Mouse (Mus musculus) lung, postnatal 10 days (tissue): ENCODE measurements around the gene Dyrk1b.
"Not testable (repeated sequence)": the region's sequence is repeated elsewhere in the genome, so short reads cannot be mapped to it uniquely, and the experiment has no call there.

Experiments used
- DNase-seq: peaks from one replicate; pipeline ENCODE4 v3.0.0; 2021

Dyrk1b gene

DNA sequence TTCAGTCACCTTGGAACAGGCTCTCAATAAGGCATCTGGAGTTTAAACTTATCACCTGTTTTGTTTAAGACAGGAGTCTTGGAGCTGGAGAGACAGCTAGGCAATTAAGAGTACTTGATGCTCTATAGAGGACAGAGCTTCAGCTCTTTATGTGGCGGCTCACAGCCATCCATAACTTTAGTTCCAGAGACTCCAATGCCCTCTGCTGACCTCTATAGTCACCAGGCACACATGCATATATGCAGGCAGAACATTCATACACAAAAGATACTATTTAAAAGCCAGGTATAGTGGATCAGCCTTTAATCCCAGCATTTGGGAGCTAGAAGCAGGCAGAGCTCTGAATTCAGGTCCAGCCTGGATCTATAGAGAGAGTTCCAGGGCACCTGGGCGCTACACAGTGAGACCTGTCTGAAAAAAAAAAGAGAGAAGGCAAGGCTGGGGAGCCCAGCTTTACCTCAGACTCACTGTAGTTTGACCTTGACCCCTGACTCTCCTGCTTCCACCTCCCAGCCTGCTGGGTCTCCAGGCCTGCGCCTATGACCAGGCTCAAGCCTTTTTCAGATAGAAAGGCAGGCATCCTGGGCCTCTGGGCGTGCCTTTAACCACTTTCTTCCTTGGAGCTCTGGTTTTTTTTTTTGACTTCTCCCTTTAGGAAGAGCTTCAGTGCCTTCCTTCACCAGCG, 16.3 kb downstream of the Dyrk1b start:
- no peak for DNase-seq

DNA sequence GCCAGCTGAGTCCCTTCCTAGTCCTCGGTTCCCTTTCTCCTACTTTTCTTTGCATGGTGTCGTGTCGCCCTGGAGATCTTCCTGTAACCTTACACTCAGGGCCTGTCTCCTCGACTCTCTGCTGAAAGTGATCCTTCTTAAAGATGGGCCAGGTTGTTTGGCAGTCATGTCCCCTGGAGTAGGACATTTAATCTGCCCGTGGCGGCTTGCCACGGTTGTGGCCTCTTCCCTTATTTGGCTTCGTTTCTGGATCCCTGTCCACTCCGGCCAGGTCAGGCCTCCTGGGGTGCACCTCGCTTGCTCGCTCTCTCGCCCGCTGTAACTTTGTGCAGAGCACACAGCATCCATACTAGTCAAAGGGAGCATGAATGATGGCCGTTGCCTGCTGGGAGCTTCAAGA, 17.3 kb downstream of the Dyrk1b start:
- no peak for DNase-seq

DNA sequence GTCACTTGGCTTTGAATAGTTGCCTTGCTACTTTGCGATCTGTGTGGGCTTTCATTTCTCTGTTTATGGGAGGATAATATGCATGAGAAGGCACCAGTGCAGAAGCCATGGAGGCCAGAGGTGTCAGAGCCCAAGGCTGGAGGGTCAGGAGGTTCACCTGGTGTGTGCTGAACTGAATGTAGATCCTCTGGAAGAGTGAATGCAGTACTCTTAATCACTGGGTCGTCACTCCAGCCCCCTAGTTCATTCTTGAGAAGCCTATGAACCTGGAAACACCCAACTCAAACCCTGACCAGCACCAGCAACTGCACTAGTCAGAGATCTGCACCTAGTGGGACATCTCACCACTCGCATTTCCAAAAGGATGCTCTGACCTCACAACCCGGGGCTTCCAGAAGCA, 19.8 kb downstream of the Dyrk1b start:
- DNase-seq, result no peak

GRCm38 (mm10) chr7:28203207-28204108, 24.2 kb downstream of the Dyrk1b start:
- DNase-seq, result no peak

- DNase-seq, result peak; percentile 54
These were observed 26.9 kb downstream of the Dyrk1b start for GRCm38 (mm10) chr7:28206044-28206600.

DNA sequence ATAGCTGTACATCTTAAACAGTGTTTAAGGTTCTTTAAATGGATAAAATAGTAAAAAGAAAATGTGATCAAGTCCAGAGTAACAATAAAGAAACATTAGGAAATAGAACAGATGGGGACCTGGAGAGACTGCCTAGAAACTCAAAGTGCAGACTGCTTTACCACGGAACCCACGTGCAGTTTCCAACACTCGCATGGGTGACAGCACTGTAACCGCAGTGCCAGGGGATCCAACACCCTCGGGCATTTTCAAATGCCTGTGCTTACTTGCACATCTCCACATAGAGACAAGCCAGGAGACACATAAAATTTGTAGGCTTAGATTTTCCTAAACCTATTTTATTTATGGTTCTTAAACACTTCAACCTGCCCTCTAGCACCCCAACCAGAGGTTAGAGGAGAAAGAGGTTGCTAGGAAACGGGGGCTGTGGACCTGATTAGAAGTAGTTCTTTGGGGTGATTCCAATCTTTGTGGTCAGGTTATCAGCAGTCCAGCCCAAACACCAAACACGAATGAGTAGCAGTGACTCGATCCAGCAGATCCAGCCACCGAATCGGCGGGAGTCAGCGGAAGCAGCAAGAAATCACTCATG, 29.2 kb downstream of the Dyrk1b start:
- no peak for DNase-seq

DNA sequence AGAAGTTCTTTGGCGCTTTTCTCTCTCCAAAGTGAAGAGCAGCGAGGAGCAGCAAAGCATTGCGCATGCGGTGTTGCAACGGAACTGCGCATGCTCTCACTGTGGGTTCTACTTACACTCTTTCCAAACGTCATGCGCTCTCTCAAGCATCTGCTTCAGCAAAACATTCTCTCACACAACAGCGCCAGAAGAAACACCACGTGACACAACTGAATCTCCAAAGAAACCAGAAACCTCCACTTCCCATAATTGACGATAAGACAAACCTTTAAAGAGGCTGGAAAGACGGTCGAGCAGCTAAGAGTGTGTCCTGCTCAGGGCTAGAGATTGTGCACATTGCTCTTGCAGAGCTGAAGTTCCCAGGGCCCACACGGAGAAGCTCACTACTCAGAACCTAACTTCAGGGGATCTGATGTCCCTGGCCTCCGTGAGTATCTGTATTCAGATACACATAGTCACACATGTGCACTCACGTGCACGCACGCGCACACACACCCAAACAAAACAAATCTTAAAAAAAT, 29.8 kb downstream of the Dyrk1b start:
- peak; percentile 78 for DNase-seq

DNA sequence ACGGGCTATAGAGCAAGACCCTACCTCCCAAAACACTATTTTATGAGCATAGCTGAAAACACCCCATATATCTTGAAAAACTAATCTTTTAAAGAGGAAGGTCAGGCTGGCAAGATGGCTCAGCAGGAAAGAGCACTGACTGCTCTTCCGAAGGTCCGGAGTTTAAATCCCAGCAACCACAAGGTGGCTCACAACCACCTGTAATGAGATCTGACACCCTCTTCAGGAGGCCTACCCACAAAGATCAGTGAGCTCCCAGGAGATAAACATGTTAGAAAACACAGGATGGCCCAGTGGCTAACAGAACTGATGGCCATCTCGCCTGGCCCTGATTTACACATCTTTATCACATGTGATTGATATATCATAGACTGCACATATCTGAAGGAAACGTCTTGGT, 31.5 kb downstream of the Dyrk1b start:
- DNase-seq, result no peak

DNA sequence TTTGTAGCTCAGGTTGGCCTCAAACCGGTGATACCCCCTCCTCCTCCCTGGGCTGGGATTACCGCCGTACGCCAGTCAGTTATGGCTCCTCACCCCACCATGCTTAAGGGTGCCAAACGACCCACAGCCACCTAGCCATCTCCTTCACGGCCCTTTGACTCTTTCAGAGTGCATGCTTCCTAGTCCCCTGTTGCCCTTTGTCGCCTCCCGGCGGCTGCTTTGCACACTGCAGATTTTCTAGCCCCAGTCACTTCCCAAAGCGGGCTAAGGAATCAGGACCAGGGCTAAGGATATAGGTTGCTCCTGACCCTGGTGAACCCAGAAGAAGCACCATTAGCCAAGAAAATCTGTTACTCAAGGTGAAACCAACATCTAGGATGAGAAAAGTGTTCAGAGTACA, 34.9 kb downstream of the Dyrk1b start:
- DNase-seq, result peak; percentile 75

DNA sequence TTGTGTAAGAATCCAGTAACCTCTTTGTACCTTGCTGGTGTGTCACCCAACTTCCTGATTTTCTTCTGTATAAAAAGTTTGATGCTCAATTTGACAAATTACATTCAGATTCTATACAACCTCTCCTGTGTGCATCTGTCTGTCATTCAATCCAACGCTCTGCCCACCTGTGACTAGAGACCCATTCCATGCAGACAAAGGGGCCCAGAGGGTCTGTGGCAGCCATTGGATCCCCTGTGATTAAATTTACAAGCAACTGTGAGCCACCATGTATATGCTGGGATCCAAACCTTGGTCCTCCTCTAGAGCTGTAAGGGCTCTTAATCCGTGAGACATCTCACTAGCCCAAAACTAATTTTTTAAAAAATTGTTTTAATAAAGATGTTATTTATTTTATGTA, 36.7 kb downstream of the Dyrk1b start:
- not testable (repeated sequence) for DNase-seq

- not testable (repeated sequence) for DNase-seq
These were observed 38.5 kb downstream of the Dyrk1b start for GRCm38 (mm10) chr7:28217811-28218210.

DNA sequence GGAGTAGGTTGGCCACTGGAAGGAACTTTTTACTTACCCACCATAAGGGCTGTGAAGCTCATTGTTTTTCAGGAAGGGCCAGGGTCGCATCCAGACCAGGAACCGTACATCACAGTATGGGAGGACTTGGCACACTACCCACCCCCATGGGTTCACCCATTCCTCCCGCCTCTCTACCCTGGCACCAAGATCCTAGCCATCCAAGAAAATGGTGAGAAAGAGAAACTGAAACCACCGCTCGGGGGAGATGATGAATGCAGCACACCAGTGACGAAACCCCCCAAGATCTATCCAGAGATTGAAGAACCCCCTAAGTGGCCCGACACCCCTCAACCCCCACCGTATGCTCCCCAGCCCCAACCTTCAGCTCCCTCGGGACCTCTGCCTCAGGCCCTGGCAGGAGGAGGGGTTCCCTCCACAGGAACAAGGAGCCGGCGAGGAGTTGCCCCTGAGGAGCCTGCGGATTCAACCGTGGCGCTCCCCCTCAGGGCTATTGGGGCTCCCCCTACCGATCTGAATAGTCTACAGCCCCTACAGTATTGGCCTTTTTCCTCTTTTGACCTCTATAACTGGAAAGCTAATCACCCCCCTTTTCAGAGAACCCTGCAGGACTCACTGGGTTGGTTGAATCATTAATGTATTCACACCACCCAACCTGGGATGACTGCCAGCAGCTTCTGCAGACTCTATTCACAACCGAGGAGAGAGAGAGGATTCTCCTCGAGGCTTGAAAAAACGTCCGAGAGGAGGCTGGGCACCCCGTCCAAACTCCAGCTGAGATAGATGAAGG, 39.9 kb downstream of the Dyrk1b start:
- peak; percentile 41 for DNase-seq

DNA sequence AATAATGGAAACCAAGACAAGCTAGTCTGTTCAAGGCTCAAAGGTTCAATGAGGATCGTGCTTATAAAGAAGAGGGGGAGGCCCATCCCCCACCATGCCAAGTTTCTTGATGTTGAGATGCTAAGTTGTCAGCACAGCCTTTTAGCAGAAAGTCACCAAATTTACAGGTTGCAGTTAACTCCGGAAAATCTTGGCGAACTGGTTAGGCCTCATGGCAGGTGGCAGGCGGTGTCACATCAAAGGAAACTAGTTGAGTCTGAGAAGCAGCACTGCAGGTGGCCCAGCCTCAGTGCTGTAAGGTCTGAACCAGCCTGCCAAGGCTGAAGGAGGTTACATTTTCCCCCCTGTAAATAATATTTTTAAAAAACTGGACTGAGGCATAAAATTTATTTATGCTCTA, 47.6 kb downstream of the Dyrk1b start:
- not testable (repeated sequence) for DNase-seq

DNA sequence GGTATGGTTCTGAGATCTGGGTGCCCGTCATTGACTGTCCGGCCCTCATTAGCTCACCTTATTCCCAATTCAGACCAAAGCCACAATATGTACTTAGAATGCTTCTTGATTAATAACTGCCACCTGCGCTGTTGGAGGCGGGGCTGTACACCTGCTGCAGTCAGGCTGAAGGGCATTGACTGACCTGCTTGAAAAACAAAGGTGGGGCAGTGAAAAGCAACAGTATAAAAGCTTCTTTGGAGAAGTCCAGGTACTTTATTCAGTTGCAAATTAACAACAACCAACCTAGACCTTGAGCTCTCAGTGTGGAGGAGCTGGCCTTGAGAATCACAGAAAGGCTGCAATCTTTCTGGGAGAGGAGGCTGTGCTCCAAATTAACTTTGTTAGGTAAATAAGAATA, 48.2 kb downstream of the Dyrk1b start:
- DNase-seq, result not testable (repeated sequence)
